Mouse (Mus musculus) liver, embryonic 15.5 days (tissue): ENCODE measurements around the gene Plscr2. TPM values are rescaled to one million over a fixed set of nuclear protein-coding genes. Genes with fewer than 3 reads are reported as not detected.
"Not testable (repeated sequence)": the region's sequence is repeated elsewhere in the genome, so short reads cannot be mapped to it uniquely, and the experiment has no call there.

Experiments used
- ATAC-seq: fragments of 200-750 bp; cut with Nextera tagmentation; 2 replicates; pipeline ENCODE4 v1.8.0; 2017; ENCODE audit warnings: moderate number of reproducible peaks, mild to moderate bottlenecking, moderate library complexity; ENCODE audit not compliant: insufficient read depth
- H3K27ac ChIP-seq: fragments of 300-500 bp; sonication (generic); replicated peaks from 2 replicates; pipeline ENCODE4 v1.5.1; 2015; ENCODE audit warnings: mild to moderate bottlenecking, inconsistent platforms
- H3K27me3 ChIP-seq: fragments of 300-500 bp; sonication (generic); 2 replicates; pipeline ENCODE4 v1.6.1; 2015; ENCODE audit warnings: mild to moderate bottlenecking, inconsistent platforms
- H3K36me3 ChIP-seq: fragments of 300-500 bp; sonication (generic); replicated peaks from 2 replicates; pipeline ENCODE4 v1.6.1; 2015; ENCODE audit warnings: moderate library complexity, mild to moderate bottlenecking, inconsistent platforms
- H3K4me1 ChIP-seq: fragments of 300-500 bp; sonication (generic); replicated peaks from 2 replicates; pipeline ENCODE4 v1.6.1; 2015; ENCODE audit warnings: inconsistent platforms
- H3K4me2 ChIP-seq: fragments of 300-500 bp; sonication (generic); 2 replicates; pipeline ENCODE4 v1.6.1; 2015; ENCODE audit warnings: moderate library complexity, mild to moderate bottlenecking, inconsistent platforms
- H3K4me3 ChIP-seq: fragments of 300-500 bp; sonication (generic); replicated peaks from 2 replicates; pipeline ENCODE4 v1.5.1; 2015; ENCODE audit warnings: mild to moderate bottlenecking, inconsistent platforms
- H3K9ac ChIP-seq: fragments of 300-500 bp; sonication (generic); 2 replicates; pipeline ENCODE4 v1.6.1; 2015; ENCODE audit warnings: moderate library complexity, mild to moderate bottlenecking, inconsistent platforms
- H3K9me3 ChIP-seq: fragments of 300-500 bp; sonication (generic); replicated peaks from 2 replicates; pipeline ENCODE4 v1.6.1; 2016; ENCODE audit warnings: inconsistent platforms
- WGBS: fragments of 180-500 bp; shearing (Covaris S2); methylation state at CpG from one replicate; pipeline ENCODE4 v1.1.7; 2015; ENCODE audit warnings: mixed read lengths; ENCODE audit not compliant: insufficient replicate concordance; 5-methylcytosine and 5-hydroxymethylcytosine counted together
- polyA plus RNA-seq: library from polyadenylated mRNA; unstranded; fragments of >200 nt; fragmentation: Nextera tagmentation; extraction: Ambion mirVana; gene quantifications from 2 replicates; pipeline ENCODE4 v1.2.1, GENCODE M21; 2015

The Plscr2 gene
- polyA plus RNA-seq, 1 experiment from 2014 or later = 0.48 TPM

DNA sequence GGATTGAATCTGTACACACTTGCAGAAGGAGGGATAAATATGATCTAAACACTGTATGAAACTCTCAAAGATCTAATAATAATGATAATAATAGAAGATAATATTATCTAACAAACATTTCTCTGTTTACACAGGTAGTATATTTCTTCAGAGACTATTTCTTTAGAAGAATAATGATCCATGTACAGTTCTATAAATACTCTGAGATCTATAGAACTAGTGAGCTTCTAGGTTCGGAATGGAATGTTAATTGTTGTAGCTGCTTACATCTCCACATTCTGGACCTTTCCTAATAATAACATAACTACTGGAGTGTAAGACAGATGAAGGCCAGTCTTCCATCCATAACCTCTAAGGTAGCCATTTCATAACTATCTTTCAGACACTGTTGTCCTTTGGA is 33.7 kb downstream of the Plscr2 start, which contains the start of gene 1700057G04Rik:
1700057G04Rik (plus strand) TSS at position 301 of the 400 bp plus-strand sequence.
- H3K4me1 ChIP-seq = no peaks in the 10 kb centered on the region
- H3K9ac ChIP-seq = no peak within 1 kb of the TSS
- no peaks in the 10 kb centered on the region for H3K36me3 ChIP-seq
- no peaks in the 10 kb centered on the region for H3K9me3 ChIP-seq
- H3K27ac ChIP-seq = no peak within 1 kb of the TSS
- 58% methylated on average over 1 of the region's 1 CpGs for WGBS
- no peak for ATAC-seq
- H3K27me3 ChIP-seq = no peaks in the 10 kb centered on the region
- H3K4me3 ChIP-seq = no peak within 1 kb of the TSS
- H3K4me2 ChIP-seq = no peak within 1 kb of the TSS

- Histone ChIP-seq H3K9ac (no peak overlapping the region), H3K36me3 (no peaks in the 10 kb centered on the region), H3K4me2 (no peak overlapping the region), H3K27me3 (no peaks in the 10 kb centered on the region), H3K9me3 (no peaks in the 10 kb centered on the region), H3K4me1 (no peaks in the 10 kb centered on the region), H3K27ac (no peak overlapping the region), H3K4me3 (no peak overlapping the region)
- 73% methylated on average over 3 of the region's 3 CpGs for WGBS
- no peak for ATAC-seq
Observed at GRCm38 (mm10) chr9:92316791-92317190, 41.4 kb downstream of the Plscr2 start.

DNA sequence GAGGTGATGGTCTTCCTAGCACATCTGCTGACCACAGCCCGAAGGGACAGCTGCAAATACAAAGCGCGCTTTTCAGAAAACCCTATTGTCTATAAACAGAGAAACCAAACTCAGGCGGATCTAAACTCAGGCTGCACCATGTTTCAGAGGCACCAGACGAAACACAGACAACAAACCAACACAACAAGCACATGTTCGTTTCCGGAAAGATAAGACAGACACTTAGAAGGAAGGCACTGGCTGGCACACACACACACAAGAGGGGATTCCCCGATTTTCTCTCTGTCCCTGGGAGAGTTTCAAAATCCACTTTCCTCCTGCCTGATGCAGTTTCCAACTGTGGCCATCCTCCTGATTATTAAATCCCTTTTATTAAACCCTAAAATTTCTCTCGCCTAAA is 50.5 kb downstream of the Plscr2 start:
- WGBS = 46% methylated on average over 9 of the region's 9 CpGs

DNA sequence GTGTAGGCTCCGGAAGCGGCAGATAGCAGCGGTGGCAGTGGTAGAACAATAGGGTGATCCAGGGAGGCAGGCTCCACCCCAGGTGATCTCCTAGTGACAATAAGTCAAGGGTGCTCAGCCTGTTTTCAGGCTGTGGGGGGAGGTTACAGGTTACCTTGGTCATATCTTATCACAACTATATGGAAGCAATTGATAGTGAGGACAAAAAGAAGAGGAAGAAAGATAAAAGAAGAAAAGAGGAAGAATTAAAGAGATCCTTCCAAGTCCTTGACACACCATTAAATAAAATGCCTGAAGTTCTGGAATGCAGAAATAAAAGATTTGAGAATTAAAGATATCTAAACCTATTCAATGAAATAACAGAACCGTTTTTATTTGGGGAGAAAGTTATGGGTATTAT is 51.4 kb downstream of the Plscr2 start:
- 74% methylated on average over 4 of the region's 4 CpGs for WGBS
- no peak overlapping the region for H3K4me2 ChIP-seq
- H3K9ac ChIP-seq = no peak overlapping the region
- no peaks in the 10 kb centered on the region for H3K27me3 ChIP-seq
- no peaks in the 10 kb centered on the region for H3K36me3 ChIP-seq
- no peak overlapping the region for H3K27ac ChIP-seq
- H3K4me1 ChIP-seq = no peaks in the 10 kb centered on the region
- H3K4me3 ChIP-seq = no peak overlapping the region
- no peaks in the 10 kb centered on the region for H3K9me3 ChIP-seq
- ATAC-seq = no peak

More for the DNA sequence above, 50.5 kb downstream of the Plscr2 start:
- H3K9ac ChIP-seq, ATAC-seq, H3K27me3 ChIP-seq, H3K4me1 ChIP-seq, H3K27ac ChIP-seq, H3K9me3 ChIP-seq, H3K4me2 ChIP-seq, H3K36me3 ChIP-seq, H3K4me3 ChIP-seq: not testable (repeated sequence)

DNA sequence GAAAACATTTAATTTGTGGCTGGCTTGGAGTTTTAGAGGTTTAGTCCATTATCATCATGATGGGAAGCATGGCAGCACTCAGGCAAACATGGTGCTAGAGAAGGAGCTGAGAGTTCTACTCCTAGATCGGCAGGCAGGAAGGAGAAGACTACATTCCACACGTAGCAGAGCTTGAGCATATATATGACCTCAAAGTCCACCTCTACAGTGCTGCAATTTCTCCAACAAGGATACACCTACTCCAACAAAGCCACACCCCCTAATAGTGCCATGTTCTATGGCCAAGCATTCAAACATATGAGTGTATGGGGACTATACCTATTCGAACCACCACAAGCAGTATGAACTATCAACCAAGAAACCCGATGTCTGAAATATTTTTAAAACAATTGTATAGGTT is 56.0 kb downstream of the Plscr2 start:
- WGBS = 65% methylated on average over 4 of the region's 4 CpGs
- H3K9me3 ChIP-seq = no peaks in the 10 kb centered on the region

GRCm38 (mm10) chr9:92334845-92335244 is 59.4 kb downstream of the Plscr2 start:
- no peak overlapping the region for H3K4me3 ChIP-seq
- H3K4me1 ChIP-seq = no peaks in the 10 kb centered on the region
- H3K4me2 ChIP-seq = no peak overlapping the region
- no peak overlapping the region for H3K27ac ChIP-seq
- ATAC-seq = no peak
- WGBS = 54% methylated on average over 10 of the region's 10 CpGs
- H3K36me3 ChIP-seq = no peaks in the 10 kb centered on the region
- no peaks in the 10 kb centered on the region for H3K9me3 ChIP-seq
- no peak overlapping the region for H3K9ac ChIP-seq
- no peaks in the 10 kb centered on the region for H3K27me3 ChIP-seq

More for the DNA sequence above, 56.0 kb downstream of the Plscr2 start:
- H3K4me2 ChIP-seq = no peak overlapping the region
- no peak overlapping the region for H3K9ac ChIP-seq
- no peaks in the 10 kb centered on the region for H3K4me1 ChIP-seq
- no peak for ATAC-seq
- no peaks in the 10 kb centered on the region for H3K36me3 ChIP-seq
- H3K4me3 ChIP-seq = no peak overlapping the region
- no peak overlapping the region for H3K27ac ChIP-seq
- H3K27me3 ChIP-seq = no peaks in the 10 kb centered on the region

- no peak overlapping the region for H3K4me2 ChIP-seq
- no peaks in the 10 kb centered on the region for H3K4me1 ChIP-seq
- H3K9ac ChIP-seq = no peak overlapping the region
- no peak overlapping the region for H3K4me3 ChIP-seq
- no peaks in the 10 kb centered on the region for H3K27me3 ChIP-seq
- H3K9me3 ChIP-seq = no peaks in the 10 kb centered on the region
- no peak for ATAC-seq
- no peaks in the 10 kb centered on the region for H3K36me3 ChIP-seq
- H3K27ac ChIP-seq = no peak overlapping the region
- 43% methylated on average over 6 of the region's 6 CpGs for WGBS
Observed at GRCm38 (mm10) chr9:92335277-92335818, 59.9 kb downstream of the Plscr2 start.

GRCm38 (mm10) chr9:92337063-92337462 is 61.7 kb downstream of the Plscr2 start:
- H3K36me3 ChIP-seq = no peaks in the 10 kb centered on the region
- no peaks in the 10 kb centered on the region for H3K27me3 ChIP-seq
- H3K27ac ChIP-seq = no peak overlapping the region
- no peak overlapping the region for H3K4me3 ChIP-seq
- ATAC-seq = no peak
- WGBS = 67% methylated on average over 1 of the region's 1 CpGs
- H3K4me2 ChIP-seq = no peak overlapping the region
- H3K9ac ChIP-seq = no peak overlapping the region
- H3K9me3 ChIP-seq = no peaks in the 10 kb centered on the region
- H3K4me1 ChIP-seq = no peaks in the 10 kb centered on the region

DNA sequence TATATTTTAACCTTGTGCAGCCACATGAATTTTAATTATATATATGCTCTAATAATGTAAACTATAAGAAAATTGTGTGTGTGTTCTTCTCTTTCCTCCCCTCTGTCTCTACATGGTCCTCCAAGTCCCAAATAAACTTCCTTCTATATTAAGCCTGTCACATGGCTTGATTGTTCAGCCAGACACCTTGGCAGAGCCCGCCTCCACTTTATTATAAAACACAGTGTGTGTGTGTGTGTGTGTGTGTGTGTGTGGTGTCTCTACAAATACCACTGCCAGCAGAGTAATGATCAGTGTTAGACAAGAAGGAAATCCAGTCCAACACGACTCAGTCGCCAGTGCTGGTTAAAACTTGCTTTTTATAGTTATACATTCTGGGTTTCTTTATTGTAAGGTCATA is 62.3 kb downstream of the Plscr2 start:
- no peak overlapping the region for H3K27ac ChIP-seq
- H3K9me3 ChIP-seq = no peaks in the 10 kb centered on the region
- H3K4me1 ChIP-seq = no peaks in the 10 kb centered on the region
- H3K36me3 ChIP-seq = no peaks in the 10 kb centered on the region
- H3K9ac ChIP-seq = no peak overlapping the region
- H3K4me3 ChIP-seq = no peak overlapping the region
- no peaks in the 10 kb centered on the region for H3K27me3 ChIP-seq
- no peak for ATAC-seq
- 64% methylated on average over 3 of the region's 3 CpGs for WGBS
- no peak overlapping the region for H3K4me2 ChIP-seq

DNA sequence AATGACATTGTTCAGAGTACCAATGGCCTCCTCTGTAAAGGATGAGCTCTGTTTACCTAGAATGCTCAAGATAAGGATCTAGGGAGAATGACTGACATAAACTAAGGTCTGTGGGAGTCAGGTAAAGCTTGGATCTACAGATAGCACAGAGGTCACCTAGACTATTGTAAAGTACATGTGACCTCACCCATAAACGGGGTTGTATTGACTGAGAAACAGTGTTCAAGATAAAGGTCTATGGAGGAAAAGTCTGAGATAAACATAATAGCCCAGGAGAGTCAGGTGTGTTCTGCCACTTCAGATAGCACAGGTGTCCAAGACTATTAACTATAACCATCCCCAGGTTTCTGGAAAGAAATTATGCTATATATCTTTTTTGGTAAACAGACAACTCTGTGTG is 63.6 kb downstream of the Plscr2 start:
- WGBS = 38% methylated on average over 1 of the region's 1 CpGs
- H3K9me3 ChIP-seq = no peaks in the 10 kb centered on the region
- no peak overlapping the region for H3K27ac ChIP-seq
- no peak for ATAC-seq
- H3K4me3 ChIP-seq = no peak overlapping the region
- H3K4me2 ChIP-seq = no peak overlapping the region
- no peaks in the 10 kb centered on the region for H3K4me1 ChIP-seq
- no peaks in the 10 kb centered on the region for H3K36me3 ChIP-seq
- no peaks in the 10 kb centered on the region for H3K27me3 ChIP-seq
- H3K9ac ChIP-seq = no peak overlapping the region
